Mouse (Mus musculus) embryonic facial prominence, embryonic 14.5 days (tissue): ENCODE results near the gene Acaca. TPM values are rescaled to one million over a fixed set of nuclear protein-coding genes. Genes with fewer than 3 reads are reported as not detected.

Source experiments
- ATAC-seq: fragments of 200-750 bp; cut with Nextera tagmentation; 2 replicates; pipeline ENCODE4 v1.8.0; 2017; ENCODE audit warnings: low read depth, moderate number of reproducible peaks, moderate TSS enrichment
- DNase-seq: peaks from one replicate; pipeline ENCODE4 v3.0.0-alpha.2; 2015; ENCODE audit warnings: low spot score
- H3K27ac ChIP-seq: fragments of 300-500 bp; sonication (generic); replicated peaks from 2 replicates; pipeline ENCODE4 v1.5.1; 2014; ENCODE audit warnings: low read depth, mild to moderate bottlenecking, low read length, moderate library complexity
- H3K27me3 ChIP-seq: fragments of 300-500 bp; sonication (generic); replicated peaks from 2 replicates; pipeline ENCODE4 v1.6.1; 2014; ENCODE audit warnings: low read length; ENCODE audit not compliant: control insufficient read depth, insufficient read depth
- H3K36me3 ChIP-seq: fragments of 300-500 bp; sonication (generic); 2 replicates; pipeline ENCODE4 v1.6.1; 2014; ENCODE audit warnings: low read length, mixed read lengths; ENCODE audit not compliant: control insufficient read depth, insufficient read depth
- H3K4me1 ChIP-seq: fragments of 300-500 bp; sonication (generic); 2 replicates; pipeline ENCODE4 v1.6.1; 2014; ENCODE audit warnings: antibody characterized with exemption, low read length; ENCODE audit not compliant: control insufficient read depth, insufficient read depth
- H3K4me2 ChIP-seq: fragments of 300-500 bp; sonication (generic); 2 replicates; pipeline ENCODE4 v1.6.1; 2014; ENCODE audit warnings: low read depth, mild to moderate bottlenecking, low read length, moderate library complexity, mixed read lengths
- H3K4me3 ChIP-seq: fragments of 300-500 bp; sonication (generic); 2 replicates; pipeline ENCODE4 v1.5.1; 2014; ENCODE audit warnings: low read depth, mild to moderate bottlenecking, low read length
- H3K9ac ChIP-seq: fragments of 300-500 bp; sonication (generic); 2 replicates; pipeline ENCODE4 v1.6.1; 2014; ENCODE audit warnings: low read depth, mild to moderate bottlenecking, low read length, moderate library complexity, mixed read lengths
- H3K9me3 ChIP-seq: fragments of 300-500 bp; sonication (generic); 2 replicates; pipeline ENCODE4 v1.6.1; 2016; ENCODE audit warnings: low read length; ENCODE audit not compliant: control insufficient read depth
- WGBS: fragments of 180-500 bp; shearing (Covaris S2); extraction: QIAGEN DNeasy Blood & Tissue Kit; methylation state at CpG from one replicate; pipeline ENCODE4 v1.1.7; 2014; 5-methylcytosine and 5-hydroxymethylcytosine counted together
- polyA plus RNA-seq: library from polyadenylated mRNA; unstranded; fragments of >200 nt; fragmentation: Nextera tagmentation; extraction: Ambion mirVana; gene quantifications from 2 replicates; pipeline ENCODE4 v1.2.1, GENCODE M21; 2014

The Acaca gene
- 17.4 and 20.5 TPM in 2 replicates for polyA plus RNA-seq

DNA sequence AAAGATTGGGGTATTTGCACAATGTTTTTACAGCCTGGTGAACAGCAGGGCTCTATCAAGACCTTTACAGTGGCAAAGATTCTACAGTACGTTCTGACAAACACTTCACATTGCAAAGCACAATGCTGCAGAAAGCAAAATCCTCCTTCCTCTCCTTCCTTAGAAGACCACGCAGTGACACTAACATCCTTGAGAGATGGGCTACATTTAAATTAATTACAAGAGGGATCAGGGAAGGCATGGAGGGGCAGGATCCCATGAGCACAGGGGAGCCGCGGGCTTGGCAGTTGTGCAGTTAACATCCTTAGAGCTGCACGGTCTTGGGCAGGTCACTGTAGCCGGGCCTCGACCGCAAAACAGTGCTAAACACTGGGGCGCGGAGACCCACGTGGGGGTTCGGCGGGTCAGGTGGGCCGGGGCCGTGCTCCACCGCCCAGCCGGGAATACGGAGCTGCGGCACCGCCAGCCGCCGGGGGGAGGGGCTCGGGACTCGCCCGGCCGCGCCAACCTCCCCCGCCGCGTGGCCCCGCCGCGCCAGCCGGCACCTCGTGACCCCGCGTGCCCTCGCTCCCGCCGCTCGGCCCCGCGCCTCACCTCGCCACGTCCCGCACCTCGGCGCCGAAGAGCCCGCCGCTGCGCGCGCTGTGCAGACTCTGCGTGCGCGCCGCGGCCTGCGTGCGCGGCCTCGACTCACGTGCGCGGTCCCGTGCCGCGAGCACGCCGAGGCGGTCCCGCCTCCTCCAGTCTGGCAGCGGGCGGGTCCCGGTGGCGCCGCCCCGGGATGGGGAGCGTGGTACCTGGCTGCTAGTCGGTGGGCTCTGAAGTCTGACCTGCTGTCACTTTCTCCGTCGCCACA lies at the start of gene Acaca, which contains the start of gene Tada2a:
TSS of gene Acaca (plus strand) at position 730 of the 856 bp plus-strand sequence.
TSS of gene Tada2a (minus strand) at position 658 of the 856 bp plus-strand sequence.
- peak; percentile 94 for ATAC-seq
- peak; percentile 88 for DNase-seq
- Histone ChIP-seq H3K4me3 (peak within 1 kb of the TSS; percentile 85), H3K4me2 (peak within 1 kb of the TSS; percentile 92), H3K27ac (peak within 1 kb of the TSS; percentile 67), H3K9ac (peak within 1 kb of the TSS; percentile 91), H3K36me3 (peaks cover 29% of the 10 kb centered on the region), H3K9me3 (no peaks in the 10 kb centered on the region), H3K4me1 (no peaks in the 10 kb centered on the region), H3K27me3 (no peaks in the 10 kb centered on the region)
- WGBS: under 1% methylated on average over 23 of the region's 83 CpGs

DNA sequence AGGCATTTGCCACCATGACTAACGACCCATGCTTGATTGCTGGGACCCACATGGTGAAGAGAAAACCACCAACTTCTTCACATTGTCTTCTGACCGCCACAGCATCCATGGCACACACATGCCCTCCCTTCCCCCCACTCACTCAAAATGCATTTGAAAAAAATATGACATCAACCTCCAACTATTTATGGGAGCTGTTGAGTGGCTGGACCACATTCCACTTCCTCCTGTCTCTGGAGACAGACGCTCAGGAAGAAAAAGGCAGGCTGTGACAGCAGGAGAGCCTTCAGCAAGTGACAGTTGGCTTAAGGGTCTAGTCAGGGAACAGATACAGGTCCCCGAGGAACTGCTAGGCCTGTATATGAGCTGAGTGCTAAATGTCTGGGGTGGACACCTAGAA lies 49.6 kb upstream of the Acaca start:
- Histone ChIP-seq H3K9me3 (no peaks in the 10 kb centered on the region), H3K36me3 (peaks cover 40% of the 10 kb centered on the region), H3K27me3 (no peaks in the 10 kb centered on the region), H3K27ac (no peak overlapping the region), H3K4me2 (no peak overlapping the region), H3K4me1 (no peaks in the 10 kb centered on the region), H3K4me3 (no peak overlapping the region), H3K9ac (no peak overlapping the region)
- 74% methylated on average over 4 of the region's 4 CpGs for WGBS
- DNase-seq (peak; percentile 29), ATAC-seq (no peak)

DNA sequence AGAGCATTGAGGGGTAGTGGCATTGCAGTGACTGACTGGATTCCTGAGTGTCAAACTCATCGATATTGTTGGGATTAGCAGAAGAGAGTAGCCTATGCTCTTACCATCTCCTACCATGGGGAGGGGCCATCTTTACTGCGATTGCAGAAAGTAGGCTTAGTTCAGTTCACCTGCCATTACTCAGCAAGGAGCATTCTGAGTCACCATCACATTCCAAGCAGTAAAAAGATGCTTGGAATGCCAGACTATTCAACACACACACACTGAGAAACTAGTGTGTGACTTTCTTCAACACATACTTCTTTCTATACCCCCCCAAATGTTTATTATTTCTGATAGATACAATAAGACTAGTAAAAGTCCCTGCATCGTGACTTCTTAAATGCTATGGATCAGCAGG lies 49.1 kb upstream of the Acaca start:
- no peaks in the 10 kb centered on the region for H3K4me1 ChIP-seq
- no peaks in the 10 kb centered on the region for H3K27me3 ChIP-seq
- peaks cover 42% of the 10 kb centered on the region for H3K36me3 ChIP-seq
- ATAC-seq (no peak), DNase-seq (no peak)
- no peaks in the 10 kb centered on the region for H3K9me3 ChIP-seq
- no peak overlapping the region for H3K4me3 ChIP-seq
- 90% methylated on average over 3 of the region's 3 CpGs for WGBS
- H3K9ac ChIP-seq: no peak overlapping the region
- H3K4me2 ChIP-seq: no peak overlapping the region
- H3K27ac ChIP-seq: no peak overlapping the region

DNA sequence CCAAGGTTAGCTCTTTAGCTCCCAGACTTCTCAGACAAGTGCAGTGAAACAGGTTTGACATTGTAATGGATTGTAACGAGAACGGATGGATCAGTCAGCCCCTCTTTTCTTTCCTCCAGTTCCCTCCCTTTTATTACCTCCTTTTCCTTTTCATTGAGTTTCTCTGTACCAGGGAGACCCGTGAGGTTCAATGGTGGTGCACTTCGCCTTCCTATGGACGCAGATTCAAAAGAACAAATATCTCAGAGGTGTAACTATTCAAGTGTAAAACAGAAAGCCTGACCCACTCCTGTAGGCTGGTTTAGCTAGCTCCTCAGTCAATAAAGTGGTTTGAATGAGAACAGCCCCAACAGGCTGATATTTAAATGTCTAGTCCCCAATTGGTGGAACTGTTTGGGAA lies 47.6 kb upstream of the Acaca start:
- Histone ChIP-seq H3K27ac (no peak overlapping the region), H3K27me3 (no peaks in the 10 kb centered on the region), H3K9me3 (no peaks in the 10 kb centered on the region), H3K4me2 (no peak overlapping the region), H3K4me1 (no peaks in the 10 kb centered on the region), H3K36me3 (peaks cover 55% of the 10 kb centered on the region), H3K9ac (no peak overlapping the region), H3K4me3 (no peak overlapping the region)
- 95% methylated on average over 5 of the region's 5 CpGs for WGBS
- ATAC-seq: no peak
- DNase-seq: no peak

DNA sequence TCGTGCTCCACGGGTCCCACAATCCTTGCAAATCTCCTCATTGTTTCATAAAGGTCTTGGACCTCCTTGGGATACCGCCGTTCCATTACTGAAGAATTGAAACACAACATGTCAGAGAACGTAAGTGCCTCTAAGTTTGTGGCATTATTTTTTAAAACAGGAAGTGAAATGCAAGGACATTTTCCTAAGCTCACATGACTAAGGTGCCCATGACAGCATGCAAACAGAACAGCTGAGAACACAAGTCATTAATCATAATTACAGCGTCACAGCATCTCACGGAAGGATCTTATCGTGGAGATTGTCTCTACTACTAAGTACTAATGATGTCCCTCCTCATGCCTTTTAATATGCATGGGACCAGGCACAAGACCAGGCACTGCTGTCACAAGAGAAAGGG lies 38.9 kb upstream of the Acaca start:
- H3K9me3 ChIP-seq: no peaks in the 10 kb centered on the region
- H3K9ac ChIP-seq: no peak overlapping the region
- no peak overlapping the region for H3K27ac ChIP-seq
- ATAC-seq: no peak
- H3K36me3 ChIP-seq: peaks cover 84% of the 10 kb centered on the region
- no peak for DNase-seq
- H3K4me3 ChIP-seq: no peak overlapping the region
- no peak overlapping the region for H3K4me2 ChIP-seq
- H3K27me3 ChIP-seq: no peaks in the 10 kb centered on the region
- 93% methylated on average over 8 of the region's 8 CpGs for WGBS
- H3K4me1 ChIP-seq: no peaks in the 10 kb centered on the region

DNA sequence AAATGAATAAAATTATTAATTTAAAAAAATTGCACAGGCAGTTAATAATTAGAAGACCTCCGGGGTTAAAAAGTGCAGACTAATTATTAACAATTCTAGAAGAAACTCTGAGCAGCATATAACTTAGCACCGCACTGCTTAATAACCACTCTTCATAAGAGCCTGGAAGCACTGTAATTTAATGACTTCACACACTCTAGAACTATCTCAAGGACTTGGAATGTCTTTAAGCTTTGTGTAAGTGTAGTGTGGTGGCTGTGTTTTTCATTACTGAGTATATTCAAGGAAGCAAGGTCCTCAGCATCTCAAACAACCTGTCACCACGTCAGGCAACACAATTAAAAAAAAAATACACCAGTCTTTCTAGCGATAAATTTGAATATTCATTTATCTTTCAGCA lies 34.4 kb upstream of the Acaca start:
- no peak for ATAC-seq
- Histone ChIP-seq H3K36me3 (peaks cover 72% of the 10 kb centered on the region), H3K4me2 (no peak overlapping the region), H3K4me1 (no peaks in the 10 kb centered on the region), H3K9ac (no peak overlapping the region), H3K4me3 (no peak overlapping the region), H3K9me3 (no peaks in the 10 kb centered on the region), H3K27ac (no peak overlapping the region), H3K27me3 (no peaks in the 10 kb centered on the region)
- DNase-seq: no peak
- 84% methylated on average over 4 of the region's 4 CpGs for WGBS

DNA sequence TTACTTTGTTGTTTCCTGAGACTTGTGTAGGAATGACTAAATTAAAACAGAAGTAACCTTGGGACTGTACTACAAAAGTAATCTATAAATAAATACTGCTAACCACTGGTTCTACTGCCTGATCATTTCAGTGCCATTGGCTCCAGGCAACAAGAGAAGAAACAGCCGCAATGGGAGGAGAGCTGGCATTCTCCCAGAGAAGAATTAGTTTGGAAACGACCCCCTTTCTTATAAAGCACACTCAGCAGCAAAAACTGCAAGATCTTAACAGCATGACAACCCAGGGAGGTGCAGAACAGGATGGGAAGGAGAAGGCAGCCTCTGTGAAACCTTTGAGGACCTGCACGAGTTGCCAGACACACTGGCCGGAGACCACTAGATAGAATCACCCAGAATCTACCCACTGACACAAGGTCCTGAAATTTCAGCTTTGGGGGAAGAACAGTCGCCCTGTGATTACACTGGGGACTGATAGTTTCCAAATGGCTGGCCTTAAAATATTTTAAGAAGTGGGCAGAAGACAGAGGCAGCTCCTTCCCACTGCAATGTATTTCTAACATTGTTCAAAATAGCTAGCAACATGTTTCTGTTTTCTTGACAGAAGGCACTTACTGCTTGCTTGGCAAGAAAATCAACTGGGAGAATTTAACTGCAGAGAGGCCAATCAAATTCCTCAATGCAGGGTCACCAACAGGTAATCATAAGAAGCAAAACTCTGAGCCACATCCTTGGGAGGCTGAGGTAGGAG lies 32.0 kb upstream of the Acaca start:
- no peak overlapping the region for H3K4me2 ChIP-seq
- 71% methylated on average over 5 of the region's 5 CpGs for WGBS
- ATAC-seq (no peak), DNase-seq (peak; percentile 42)
- H3K9ac ChIP-seq: no peak overlapping the region
- no peaks in the 10 kb centered on the region for H3K9me3 ChIP-seq
- no peaks in the 10 kb centered on the region for H3K4me1 ChIP-seq
- H3K27ac ChIP-seq: no peak overlapping the region
- peaks cover 74% of the 10 kb centered on the region for H3K36me3 ChIP-seq
- no peaks in the 10 kb centered on the region for H3K27me3 ChIP-seq
- no peak overlapping the region for H3K4me3 ChIP-seq

DNA sequence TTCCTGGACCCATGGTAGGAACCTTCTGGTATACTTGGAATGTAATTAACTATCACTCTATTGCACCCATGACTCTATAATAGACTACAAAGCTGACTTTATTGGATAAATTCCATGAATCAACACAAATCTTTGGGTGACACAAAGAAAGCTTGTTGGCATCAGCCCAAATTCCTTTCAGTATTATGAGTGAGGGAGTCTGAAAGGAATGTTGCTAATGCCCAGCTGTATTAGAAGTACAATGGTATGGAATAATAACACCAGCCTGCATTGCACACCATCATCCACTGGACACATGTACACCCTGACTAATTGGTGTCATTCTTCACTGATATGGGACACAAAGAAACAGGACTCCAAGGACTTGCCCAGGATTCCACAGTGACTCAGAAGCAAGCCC lies 28.3 kb upstream of the Acaca start:
- ATAC-seq (peak; percentile 79), DNase-seq (peak; percentile 79)
- H3K4me1 ChIP-seq: no peaks in the 10 kb centered on the region

More for the DNA sequence above, 28.3 kb upstream of the Acaca start:
- no peak overlapping the region for H3K4me2 ChIP-seq
- H3K27ac ChIP-seq: no peak overlapping the region
- no peaks in the 10 kb centered on the region for H3K27me3 ChIP-seq
- no peaks in the 10 kb centered on the region for H3K9me3 ChIP-seq
- no peak overlapping the region for H3K9ac ChIP-seq
- H3K4me3 ChIP-seq: no peak overlapping the region
- peaks cover 82% of the 10 kb centered on the region for H3K36me3 ChIP-seq
